Mouse (Mus musculus) hindbrain, embryonic 14.5 days (tissue): ENCODE data around the gene Glt1d1. TPM values are rescaled to one million over a fixed set of nuclear protein-coding genes. Genes with fewer than 3 reads are reported as not detected.

Experiments used
- ATAC-seq: fragments of 200-750 bp; cut with Nextera tagmentation; 2 replicates; pipeline ENCODE4 v1.8.0; 2017; ENCODE audit warnings: moderate number of reproducible peaks, mild to moderate bottlenecking, moderate TSS enrichment, moderate library complexity; ENCODE audit not compliant: low FRiP score
- DNase-seq: peaks from one replicate; pipeline ENCODE4 v3.0.0-alpha.2; 2015; ENCODE audit warnings: low spot score
- H3K27ac ChIP-seq: fragments of 300-500 bp; sonication (generic); 2 replicates; pipeline ENCODE4 v1.5.1; 2014; ENCODE audit warnings: mild to moderate bottlenecking, moderate library complexity
- H3K27me3 ChIP-seq: fragments of 300-500 bp; sonication (generic); 2 replicates; pipeline ENCODE4 v1.6.1; 2014; ENCODE audit warnings: mild to moderate bottlenecking, low read length, mixed read lengths; ENCODE audit not compliant: control insufficient read depth, insufficient read depth
- H3K36me3 ChIP-seq: fragments of 300-500 bp; sonication (generic); replicated peaks from 2 replicates; pipeline ENCODE4 v1.6.1; 2014; ENCODE audit not compliant: control insufficient read depth, insufficient read depth
- H3K4me1 ChIP-seq: fragments of 300-500 bp; sonication (generic); replicated peaks from 2 replicates; pipeline ENCODE4 v1.6.1; 2014; ENCODE audit warnings: antibody characterized with exemption, low read length, mixed read lengths; ENCODE audit not compliant: control insufficient read depth, insufficient read depth
- H3K4me2 ChIP-seq: fragments of 300-500 bp; sonication (generic); replicated peaks from 2 replicates; pipeline ENCODE4 v1.6.1; 2014; ENCODE audit warnings: mild to moderate bottlenecking, moderate library complexity
- H3K4me3 ChIP-seq: fragments of 300-500 bp; sonication (generic); replicated peaks from 2 replicates; pipeline ENCODE4 v1.5.1; 2014; ENCODE audit warnings: mild to moderate bottlenecking, low read length
- H3K9ac ChIP-seq: fragments of 300-500 bp; sonication (generic); 2 replicates; pipeline ENCODE4 v1.6.1; 2014
- H3K9me3 ChIP-seq: fragments of 300-500 bp; sonication (generic); 2 replicates; pipeline ENCODE4 v1.6.1; 2016; ENCODE audit warnings: low read length; ENCODE audit not compliant: control insufficient read depth
- WGBS: fragments of 180-500 bp; shearing (Covaris S2); extraction: QIAGEN DNeasy Blood & Tissue Kit; methylation state at CpG from one replicate; pipeline ENCODE4 v1.1.7; 2014; 5-methylcytosine and 5-hydroxymethylcytosine counted together
- polyA plus RNA-seq: library from polyadenylated mRNA; unstranded; fragments of >200 nt; fragmentation: Nextera tagmentation; extraction: Ambion mirVana; gene quantifications from 2 replicates; pipeline ENCODE4 v1.2.1, GENCODE M21; 2014

The Glt1d1 gene
- polyA plus RNA-seq, 1 experiment from 2014 or later = 1.3 TPM

GRCm38 (mm10) chr5:127609191-127609714 lies 22.8 kb upstream of the Glt1d1 start:
- WGBS = 91% methylated on average over 7 of the region's 7 CpGs
- no peak overlapping the region for H3K27ac ChIP-seq
- peaks cover 5% of the 10 kb centered on the region; the same call in 1 of the 2 replicates for H3K4me1 ChIP-seq
- H3K4me2 ChIP-seq = no peak overlapping the region
- no peak overlapping the region for H3K9ac ChIP-seq
- ATAC-seq (no peak), DNase-seq (no peak)
- no peak overlapping the region for H3K4me3 ChIP-seq
- H3K9me3 ChIP-seq = no peaks in the 10 kb centered on the region
- no peaks in the 10 kb centered on the region for H3K27me3 ChIP-seq
- H3K36me3 ChIP-seq = peaks cover 44% of the 10 kb centered on the region

DNA sequence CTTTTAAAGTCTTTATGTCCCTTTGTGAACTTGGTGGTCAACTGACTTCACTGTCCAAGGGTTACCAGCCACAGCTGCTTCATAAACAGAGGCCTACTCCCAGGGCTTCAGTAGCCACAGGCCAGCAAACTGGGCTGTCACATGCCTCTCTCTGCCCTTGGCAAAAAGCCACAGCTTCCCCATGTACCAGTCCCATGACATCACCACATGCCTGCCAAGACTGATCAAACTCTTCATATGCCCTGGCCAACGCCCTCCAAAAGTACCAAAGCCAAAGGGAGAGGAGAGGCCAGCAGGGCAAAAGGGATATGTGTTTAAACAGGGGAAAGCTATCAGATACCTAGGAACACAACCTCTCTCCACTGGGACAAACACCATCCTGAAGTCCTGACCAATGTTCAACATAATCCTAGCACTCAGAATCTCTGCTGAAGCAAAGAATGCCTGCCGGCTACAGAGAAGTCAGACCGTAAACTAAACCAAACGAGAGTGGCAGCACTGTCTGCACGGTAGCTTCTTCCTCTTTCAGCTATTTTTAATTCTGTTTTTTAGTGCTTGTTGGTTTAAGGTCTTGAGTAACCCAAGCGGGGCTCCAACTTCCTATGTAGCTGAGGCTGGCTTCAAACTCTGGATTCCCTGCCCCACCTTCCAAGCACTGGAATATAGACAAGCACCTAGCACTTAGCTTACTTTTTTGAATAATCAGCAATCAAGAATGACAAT lies 21.1 kb upstream of the Glt1d1 start:
- Histone ChIP-seq H3K9ac (no peak overlapping the region), H3K9me3 (no peaks in the 10 kb centered on the region), H3K27me3 (no peaks in the 10 kb centered on the region), H3K36me3 (peaks cover 27% of the 10 kb centered on the region), H3K4me3 (no peak overlapping the region), H3K27ac (no peak overlapping the region), H3K4me1 (peaks cover 19% of the 10 kb centered on the region), H3K4me2 (no peak overlapping the region)
- DNase-seq = no peak
- no peak for ATAC-seq
- WGBS = 86% methylated on average over 6 of the region's 6 CpGs

DNA sequence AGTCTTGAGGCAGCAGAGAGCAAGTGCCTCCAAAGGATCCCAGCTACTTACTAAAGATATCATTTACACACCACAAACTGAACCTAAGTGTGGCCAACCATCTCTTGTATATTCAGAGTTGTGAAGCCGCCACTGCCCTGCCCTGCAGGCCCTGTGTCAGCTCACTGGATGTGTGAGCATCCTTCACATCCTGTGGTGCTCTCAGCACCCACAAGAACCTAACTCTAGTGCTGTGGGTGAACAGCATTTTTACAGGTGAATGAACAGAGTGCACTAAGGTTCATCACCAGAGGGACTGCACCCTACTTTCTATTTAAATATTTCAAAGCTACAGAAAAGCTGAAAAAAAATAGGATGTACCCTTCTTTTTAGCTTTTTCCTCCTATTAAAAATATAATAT lies 20.2 kb upstream of the Glt1d1 start:
- DNase-seq = no peak
- Histone ChIP-seq H3K4me1 (peaks cover 25% of the 10 kb centered on the region), H3K36me3 (peaks cover 20% of the 10 kb centered on the region), H3K27ac (no peak overlapping the region), H3K9me3 (no peaks in the 10 kb centered on the region), H3K4me2 (no peak overlapping the region), H3K9ac (no peak overlapping the region), H3K27me3 (no peaks in the 10 kb centered on the region), H3K4me3 (no peak overlapping the region)
- ATAC-seq = no peak
- WGBS = 94% methylated on average over 1 of the region's 1 CpGs

DNA sequence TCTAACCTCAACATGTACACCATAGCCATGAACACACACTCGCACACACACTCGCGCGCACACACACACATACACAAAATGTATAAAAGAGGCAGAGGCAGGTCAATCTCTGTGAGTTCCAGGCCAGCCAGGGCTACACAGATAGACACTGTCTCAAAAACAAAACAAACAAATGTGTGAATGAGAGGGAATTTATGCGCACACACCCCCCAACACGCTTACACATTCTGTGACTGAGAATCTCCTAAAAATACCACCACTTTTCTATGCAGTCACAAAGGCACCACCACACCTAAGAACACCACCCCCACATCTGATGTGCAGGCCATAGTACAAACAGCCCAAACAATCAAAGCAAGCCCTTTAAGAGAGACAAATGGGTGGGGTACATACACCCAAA lies 19.7 kb upstream of the Glt1d1 start:
- Histone ChIP-seq H3K27me3 (no peaks in the 10 kb centered on the region), H3K4me2 (no peak overlapping the region), H3K9ac (no peak overlapping the region), H3K4me3 (no peak overlapping the region), H3K9me3 (no peaks in the 10 kb centered on the region), H3K36me3 (peaks cover 15% of the 10 kb centered on the region), H3K4me1 (peaks cover 25% of the 10 kb centered on the region), H3K27ac (no peak overlapping the region)
- ATAC-seq (no peak), DNase-seq (no peak)
- WGBS = 95% methylated on average over 6 of the region's 6 CpGs

DNA sequence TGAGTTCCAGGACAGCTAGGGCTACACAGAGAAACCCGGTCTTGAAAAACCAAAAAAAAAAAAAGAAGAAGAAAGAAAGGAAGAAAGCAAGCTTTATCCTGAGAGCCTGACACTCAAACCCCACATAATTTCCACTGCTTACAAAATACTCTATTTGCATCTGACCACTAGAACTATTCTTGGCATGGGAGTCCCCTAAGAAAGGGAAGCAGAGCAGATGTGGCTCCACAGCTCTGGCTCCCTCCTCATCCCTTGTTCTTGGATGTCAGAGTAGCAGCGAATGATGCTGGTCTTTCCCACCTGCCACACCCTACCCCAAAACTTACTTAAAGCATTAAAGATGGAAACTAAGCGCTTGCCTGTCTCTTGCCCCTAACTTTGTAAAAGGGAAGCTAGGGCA lies 16.6 kb upstream of the Glt1d1 start:
- 80% methylated on average over 3 of the region's 3 CpGs for WGBS
- H3K9me3 ChIP-seq = no peaks in the 10 kb centered on the region
- ATAC-seq (no peak), DNase-seq (no peak)
- peaks cover 25% of the 10 kb centered on the region for H3K4me1 ChIP-seq
- H3K27me3 ChIP-seq = no peaks in the 10 kb centered on the region
- peak overlapping the region; percentile 99 for H3K4me3 ChIP-seq
- peak overlapping the region; percentile 79 for H3K4me2 ChIP-seq
- peak overlapping the region; percentile 98 for H3K9ac ChIP-seq
- no peak overlapping the region for H3K27ac ChIP-seq
- no peaks in the 10 kb centered on the region for H3K36me3 ChIP-seq

GRCm38 (mm10) chr5:127616151-127616550 lies 15.9 kb upstream of the Glt1d1 start:
- H3K27ac ChIP-seq = no peak overlapping the region
- no peak for ATAC-seq
- H3K4me3 ChIP-seq = peak overlapping the region; percentile 99
- peak overlapping the region; percentile 79 for H3K4me2 ChIP-seq
- H3K9ac ChIP-seq = peak overlapping the region; percentile 98
- H3K4me1 ChIP-seq = peaks cover 21% of the 10 kb centered on the region
- no peaks in the 10 kb centered on the region for H3K36me3 ChIP-seq
- no peaks in the 10 kb centered on the region for H3K27me3 ChIP-seq
- no peaks in the 10 kb centered on the region for H3K9me3 ChIP-seq
- WGBS = 27% methylated on average over 5 of the region's 5 CpGs
- no peak for DNase-seq

GRCm38 (mm10) chr5:127616884-127617635 lies 15.0 kb upstream of the Glt1d1 start:
- peak overlapping the region; percentile 79 for H3K4me2 ChIP-seq
- DNase-seq (peak; percentile 95), ATAC-seq (peak; percentile 94)
- under 1% methylated on average over 76 of the region's 91 CpGs for WGBS
- peaks cover 21% of the 10 kb centered on the region for H3K4me1 ChIP-seq
- H3K9me3 ChIP-seq = no peaks in the 10 kb centered on the region
- H3K9ac ChIP-seq = peak overlapping the region; percentile 98
- H3K27ac ChIP-seq = peak overlapping the region; percentile 88
- H3K36me3 ChIP-seq = no peaks in the 10 kb centered on the region
- H3K4me3 ChIP-seq = peak overlapping the region; percentile 99
- no peaks in the 10 kb centered on the region for H3K27me3 ChIP-seq

DNA sequence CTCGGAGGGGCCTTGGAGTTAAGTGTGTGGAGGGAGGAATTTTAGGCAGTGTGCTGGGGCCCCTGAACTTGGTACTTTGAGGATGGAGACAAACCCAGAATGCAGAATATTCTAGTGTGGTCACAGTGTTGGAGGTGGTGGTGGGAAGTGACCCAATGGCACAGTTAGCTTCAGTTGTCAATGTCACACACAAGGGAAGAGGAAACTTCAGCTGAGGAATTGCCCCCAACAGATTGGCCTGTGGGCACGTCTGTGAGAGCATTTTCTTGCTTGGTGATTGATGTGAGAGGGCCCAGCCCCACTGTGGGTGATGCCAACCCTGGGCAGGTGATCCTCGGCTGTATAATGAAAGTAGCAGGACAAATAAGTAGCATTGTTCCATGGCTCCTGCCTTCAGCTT lies 13.2 kb upstream of the Glt1d1 start:
- no peaks in the 10 kb centered on the region for H3K27me3 ChIP-seq
- H3K4me1 ChIP-seq = peaks cover 21% of the 10 kb centered on the region
- no peak for DNase-seq
- no peak overlapping the region for H3K4me2 ChIP-seq
- H3K36me3 ChIP-seq = no peaks in the 10 kb centered on the region
- WGBS = 72% methylated on average over 3 of the region's 3 CpGs
- no peak overlapping the region for H3K27ac ChIP-seq
- ATAC-seq = no peak
- H3K4me3 ChIP-seq = no peak overlapping the region
- H3K9me3 ChIP-seq = no peaks in the 10 kb centered on the region
- H3K9ac ChIP-seq = no peak overlapping the region

DNA sequence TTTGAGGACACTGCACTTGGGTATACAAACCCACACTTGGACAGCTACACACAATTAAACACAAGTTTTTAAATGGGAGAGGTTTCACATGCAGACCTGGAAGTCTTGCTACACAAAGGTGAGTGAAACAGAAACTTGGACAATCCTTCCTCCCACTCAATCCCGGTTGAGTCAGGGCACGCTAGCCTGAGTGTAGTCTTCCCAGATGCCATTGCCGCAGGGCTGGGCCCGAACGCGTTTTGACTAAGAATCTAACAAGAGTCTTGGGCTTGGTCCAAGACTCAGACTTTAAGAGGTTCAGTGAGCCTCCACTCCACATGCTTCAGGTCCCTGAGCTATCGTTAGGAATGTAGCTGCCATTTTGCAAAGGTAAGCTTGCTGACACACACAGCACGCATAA lies 11.7 kb upstream of the Glt1d1 start:
- 81% methylated on average over 8 of the region's 8 CpGs for WGBS
- H3K4me2 ChIP-seq = no peak overlapping the region
- H3K36me3 ChIP-seq = no peaks in the 10 kb centered on the region
- no peak overlapping the region for H3K4me3 ChIP-seq
- no peaks in the 10 kb centered on the region for H3K9me3 ChIP-seq
- H3K27ac ChIP-seq = no peak overlapping the region
- H3K4me1 ChIP-seq = peaks cover 12% of the 10 kb centered on the region
- no peaks in the 10 kb centered on the region for H3K27me3 ChIP-seq
- no peak for DNase-seq
- no peak overlapping the region for H3K9ac ChIP-seq
- no peak for ATAC-seq
